Mouse (Mus musculus): Measurements from ENCODE around the gene 1600014C10Rik.

DNA sequence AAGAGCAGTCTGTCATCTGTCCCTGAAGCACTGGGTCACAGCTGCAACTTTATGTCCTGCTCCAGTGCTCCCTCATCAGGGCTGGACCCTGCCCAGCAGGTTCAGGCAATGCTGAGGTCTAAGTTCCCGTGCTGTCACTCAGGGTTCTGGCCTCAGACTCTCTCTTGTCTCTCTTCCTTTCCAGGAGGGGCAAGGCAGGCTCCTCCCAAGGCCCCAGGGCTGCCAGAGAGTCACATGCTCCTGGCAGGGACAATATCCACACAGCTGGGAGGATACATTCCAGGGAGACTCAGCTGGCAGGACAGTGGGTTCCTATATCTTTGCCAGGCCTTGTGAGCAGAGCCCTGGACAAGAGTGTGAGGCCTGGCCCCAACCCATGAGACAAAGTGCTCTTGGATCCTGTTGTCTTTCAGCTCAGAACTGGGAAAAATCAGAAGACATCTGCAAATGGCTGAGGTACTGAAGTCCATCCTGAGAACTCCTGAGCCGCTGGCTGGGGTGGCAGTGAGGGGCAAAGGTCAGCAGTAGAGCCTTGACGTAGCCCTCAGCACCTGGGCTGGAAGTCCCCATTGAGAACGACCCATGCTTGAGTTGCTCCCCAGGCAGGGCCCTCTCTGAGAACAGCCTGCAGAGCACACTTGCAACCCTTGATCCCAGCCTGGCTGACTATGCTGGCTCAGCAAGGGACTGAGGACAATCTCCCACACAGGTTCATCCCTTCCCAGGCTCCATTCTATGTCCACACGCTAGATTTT, 34.6 kb downstream of the 1600014C10Rik start:
- no peak for TF ChIP-seq GATA1 (IDR thresholded peaks at IDR 0.05; ENCODE audit: borderline replicate concordance, low read length)
- no peak for TF ChIP-seq FLI1 (IDR thresholded peaks at IDR 0.05; ENCODE audit: low read length)
